Mouse (Mus musculus): ENCODE results near the gene Cldn7. TPM values are rescaled to one million over a fixed set of nuclear protein-coding genes. Genes with fewer than 3 reads are reported as not detected.

Cldn7 gene
- total and polyA plus RNA-seq, 3 experiments: 0.31 to 0.36 TPM; not detected in 1

- no peaks in the 10 kb centered on the region for H3K27me3 ChIP-seq (ENCODE audit: control insufficient read depth in 1 of 2, insufficient read depth in 2 of 2, low read length in 2 of 2)
- TF ChIP-seq MEF2A (IDR thresholded peaks at IDR 0.05; ENCODE audit: extremely low read depth, insufficient replicate concordance, low read depth, low read length, poor library complexity, severe bottlenecking) (no peak), ZNF384 (IDR thresholded peaks at IDR 0.05; ENCODE audit: low read depth, low read length) (no peak), MXI1 (IDR thresholded peaks at IDR 0.05; ENCODE audit: low read depth, low read length) (no peak), EP300 (IDR thresholded peaks at IDR 0.05; ENCODE audit: low read depth in 1 of 2, low read length in 2 of 2) (no peak), MYB (IDR thresholded peaks at IDR 0.05; ENCODE audit: low read depth, low read length) (no peak), MAX (IDR thresholded peaks at IDR 0.05; ENCODE audit: low read length) (no peak), JUND (IDR thresholded peaks at IDR 0.05; ENCODE audit: low read depth, low read length) (no peak), ZKSCAN1 (IDR thresholded peaks at IDR 0.05; ENCODE audit: low read depth, low read length) (no peak), MAZ (IDR thresholded peaks at IDR 0.05; ENCODE audit: low read depth, low read length) (no peak), GABPA (IDR thresholded peaks at IDR 0.05; ENCODE audit: low read depth, low read length) (no peak), CTCF (IDR thresholded peaks at IDR 0.05 in 2 of 3, conservative IDR thresholded peaks at IDR 0.05 in 1 of 3; ENCODE audit: control insufficient read depth in 1 of 3, insufficient read depth in 1 of 3, low read depth in 2 of 3, low read length in 3 of 3, poor library complexity in 1 of 3, severe bottlenecking in 1 of 3) (no peak), USF1 (IDR thresholded peaks at IDR 0.05; ENCODE audit: low read depth, low read length) (no peak), NRF1 (IDR thresholded peaks at IDR 0.05; ENCODE audit: insufficient read depth, low read depth, low read length, poor library complexity, severe bottlenecking) (no peak), NELFE (IDR thresholded peaks at IDR 0.05; ENCODE audit: low read depth, low read length) (no peak), RCOR1 (IDR thresholded peaks at IDR 0.05; ENCODE audit: low read depth, low read length) (no peak), SMC3 (IDR thresholded peaks at IDR 0.05; ENCODE audit: low read depth, low read length) (no peak), POLR2AphosphoS2 (IDR thresholded peaks at IDR 0.05; ENCODE audit: low read length) (no peak; the same call in 1 of the 2 replicates), GATA1 (IDR thresholded peaks at IDR 0.05; ENCODE audit: low read depth, low read length) (no peak), CHD1 (IDR thresholded peaks at IDR 0.05; ENCODE audit: low read depth, low read length) (no peak), MAFK (IDR thresholded peaks at IDR 0.05; ENCODE audit: borderline replicate concordance, low read depth, low read length) (no peak)
Observed at GRCm38 (mm10) chr11:70010033-70010432, 45.5 kb downstream of the Cldn7 start.

DNA sequence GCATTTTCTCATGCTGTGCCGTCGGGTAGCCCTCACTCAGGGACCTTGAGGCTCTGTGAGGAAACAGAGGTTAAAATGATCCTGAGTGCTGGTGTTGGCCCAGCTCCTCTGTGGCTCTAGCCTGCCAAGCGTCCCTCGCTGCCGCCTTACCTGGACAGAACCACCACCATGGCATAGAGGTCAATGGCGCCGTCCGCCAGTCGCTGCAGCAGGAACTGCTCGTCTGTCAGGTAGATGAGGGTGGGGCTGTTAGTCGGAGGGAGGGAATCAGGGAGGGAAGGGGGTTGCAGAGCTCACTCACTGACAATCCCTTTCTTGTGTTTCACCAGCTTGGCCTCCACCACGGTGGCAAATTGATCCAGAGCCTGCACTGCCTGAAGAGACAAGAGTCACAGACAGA lies 46.0 kb downstream of the Cldn7 start:
- Histone ChIP-seq H3K4me3 (ENCODE audit: control insufficient read depth in 1 of 2, insufficient read depth in 1 of 2, low read depth in 2 of 2, low read length in 2 of 2) (no peak overlapping the region), H3K4me1 (ENCODE audit: control insufficient read depth in 1 of 2, insufficient read depth in 2 of 2, low read length in 2 of 2) (peaks cover 2 to 4% of the 10 kb centered on the region in 2 experiments; a peak in 3 of 4 replicates), H3K9me3 (replicated peaks; ENCODE audit: insufficient read depth, low read length) (no peaks in the 10 kb centered on the region), H3K36me3 (ENCODE audit: control insufficient read depth in 1 of 2, insufficient read depth in 2 of 2, low read length in 2 of 2) (peaks cover 4 to 5% of the 10 kb centered on the region in 2 experiments), H3K79me2 (ENCODE audit: control insufficient read depth, insufficient read depth, low read length, poor library complexity) (peaks cover 3% of the 10 kb centered on the region; the same call in 1 of the 2 replicates), H3K9ac (ENCODE audit: control insufficient read depth, low read depth, low read length, poor library complexity, severe bottlenecking) (no peak overlapping the region), H3K27me3 (ENCODE audit: control insufficient read depth in 1 of 2, insufficient read depth in 2 of 2, low read length in 2 of 2) (no peaks in the 10 kb centered on the region), H3K27ac (ENCODE audit: control insufficient read depth, low read depth, low read length) (no peak overlapping the region)
- DNase-seq (ENCODE audit: low read depth, low spot score): no peak
- no peak for TF ChIP-seq EP300 (IDR thresholded peaks at IDR 0.05; ENCODE audit: low read depth in 1 of 2, low read length in 2 of 2)
- TF ChIP-seq MXI1 (IDR thresholded peaks at IDR 0.05; ENCODE audit: low read depth, low read length): no peak
- TF ChIP-seq RCOR1 (IDR thresholded peaks at IDR 0.05; ENCODE audit: low read depth, low read length): no peak

More at GRCm38 (mm10) chr11:70010033-70010432, 45.5 kb downstream of the Cldn7 start:
- Histone ChIP-seq H3K36me3 (ENCODE audit: control insufficient read depth in 1 of 2, insufficient read depth in 2 of 2, low read length in 2 of 2) (peaks cover 4% of the 10 kb centered on the region in 2 experiments; a peak in 3 of 4 replicates), H3K9me3 (replicated peaks; ENCODE audit: insufficient read depth, low read length) (no peaks in the 10 kb centered on the region), H3K4me1 (ENCODE audit: control insufficient read depth in 1 of 2, insufficient read depth in 2 of 2, low read length in 2 of 2) (peaks cover 0 to 4% of the 10 kb centered on the region in 2 experiments; a peak in 2 of 4 replicates), H3K27ac (ENCODE audit: control insufficient read depth, low read depth, low read length) (no peak overlapping the region), H3K9ac (ENCODE audit: control insufficient read depth, low read depth, low read length, poor library complexity, severe bottlenecking) (no peak overlapping the region), H3K4me3 (ENCODE audit: control insufficient read depth in 1 of 2, insufficient read depth in 1 of 2, low read depth in 2 of 2, low read length in 2 of 2) (no peak overlapping the region), H3K79me2 (ENCODE audit: control insufficient read depth, insufficient read depth, low read length, poor library complexity) (peaks cover 2% of the 10 kb centered on the region; the same call in 1 of the 2 replicates)
- no peak for DNase-seq (ENCODE audit: low read depth, low spot score)
